Mouse (Mus musculus) G1E (cell line): ENCODE data around the gene Epsti1. TPM values are rescaled to one million over a fixed set of nuclear protein-coding genes. Genes with fewer than 3 reads are reported as not detected.

Source experiments
- ATAC-seq: 2 replicates; pipeline ENCODE4 v1.8.0; 2016; ENCODE audit warnings: mild to moderate bottlenecking; ENCODE audit not compliant: insufficient number of reproducible peaks, poor library complexity, low FRiP score, severe bottlenecking; ENCODE audit errors: extremely low read depth
- DNase-seq: peaks from one replicate; pipeline ENCODE4 v3.0.0; 2012; ENCODE audit warnings: low spot score
- H3K27me3 ChIP-seq: 2 replicates; pipeline ENCODE4 v1.6.1; 2012; ENCODE audit warnings: mild to moderate bottlenecking, low read length, inconsistent platforms; ENCODE audit not compliant: insufficient read depth
- H3K36me3 ChIP-seq: replicated peaks from 2 replicates; pipeline ENCODE3; 2012; ENCODE audit warnings: mild to moderate bottlenecking, inconsistent platforms
- H3K4me1 ChIP-seq: 2 replicates; pipeline ENCODE4 v1.6.1; 2012; ENCODE audit warnings: low read depth, low read length, inconsistent platforms, mixed read lengths; ENCODE audit not compliant: insufficient read depth
- H3K4me3 ChIP-seq: 2 replicates; pipeline ENCODE4 v1.5.1; 2012; ENCODE audit warnings: low read depth, mild to moderate bottlenecking, inconsistent platforms, low read length, moderate library complexity, mixed read lengths
- H3K9me3 ChIP-seq: replicated peaks from 2 replicates; pipeline ENCODE4 v1.6.1; 2012; ENCODE audit warnings: inconsistent platforms
- CTCF ChIP-seq: IDR thresholded peaks from 2 replicates; pipeline ENCODE4 v1.5.1; 2012; ENCODE audit warnings: low read depth, low read length, inconsistent platforms, mixed read lengths
- GATA1 ChIP-seq: IDR thresholded peaks from 2 replicates; pipeline ENCODE4 v1.6.1; 2012; ENCODE audit warnings: borderline replicate concordance, low read length, inconsistent platforms, mixed read lengths
- GATA2 ChIP-seq: IDR thresholded peaks from 2 replicates; pipeline ENCODE4 v1.6.1; 2012; ENCODE audit warnings: low read depth, low read length, inconsistent platforms, borderline replicate concordance
- POLR2AphosphoS5 ChIP-seq: IDR thresholded peaks from 2 replicates; pipeline ENCODE4 v1.6.1; 2012; ENCODE audit warnings: low read depth, low read length, inconsistent platforms; ENCODE audit not compliant: insufficient replicate concordance
- TAL1 ChIP-seq: conservative IDR thresholded peaks from 2 replicates; pipeline ENCODE4 v1.6.1; 2012; ENCODE audit warnings: low read depth, low read length, inconsistent platforms, mixed read lengths
- polyA plus RNA-seq: library from polyadenylated mRNA; stranded (reverse); fragments of >175 nt; gene quantifications from 2 replicates; pipeline ENCODE4 v1.2.3, GENCODE M21; 2012
- total RNA-seq, 2 experiments: library from RNA; stranded (forward) in 1 of 2; stranded (reverse) in 1 of 2; fragments of 200-1000 nt in 1 of 2; fragments of >200 nt in 1 of 2; fragmentation: Nextera tagmentation in 1 of 2; gene quantifications; 2 replicates each; pipeline ENCODE4 v1.2.3; 2014 to 2017

Gene Epsti1
- total and polyA plus RNA-seq, 3 experiments, result not detected

DNA sequence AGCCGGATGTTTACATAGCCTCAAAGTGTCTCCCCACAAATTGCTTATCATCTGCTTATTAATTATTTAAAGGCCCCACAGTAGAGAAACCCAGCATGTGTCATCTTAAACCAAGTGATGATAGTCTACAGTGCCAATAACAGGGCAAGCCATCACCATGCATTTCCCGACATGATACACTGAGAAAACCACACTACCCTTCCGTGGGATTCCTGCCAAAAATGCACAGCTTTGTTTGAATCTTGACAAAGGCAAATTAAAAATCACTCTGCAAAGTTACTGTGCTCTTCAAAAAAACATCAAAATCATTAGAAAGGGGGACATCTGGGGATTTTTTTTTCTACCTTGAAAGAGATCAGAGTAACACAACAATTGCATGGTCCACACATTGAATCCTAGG, 17.7 kb upstream of the Epsti1 start:
- no peak for ATAC-seq
- no peaks in the 10 kb centered on the region for H3K36me3 ChIP-seq
- H3K4me3 ChIP-seq, result no peak overlapping the region
- no peak for DNase-seq
- TF ChIP-seq CTCF (no peak), POLR2AphosphoS5 (no peak)
- peaks cover 9% of the 10 kb centered on the region for H3K9me3 ChIP-seq
- H3K4me1 ChIP-seq, result no peaks in the 10 kb centered on the region
- H3K27me3 ChIP-seq, result no peaks in the 10 kb centered on the region

DNA sequence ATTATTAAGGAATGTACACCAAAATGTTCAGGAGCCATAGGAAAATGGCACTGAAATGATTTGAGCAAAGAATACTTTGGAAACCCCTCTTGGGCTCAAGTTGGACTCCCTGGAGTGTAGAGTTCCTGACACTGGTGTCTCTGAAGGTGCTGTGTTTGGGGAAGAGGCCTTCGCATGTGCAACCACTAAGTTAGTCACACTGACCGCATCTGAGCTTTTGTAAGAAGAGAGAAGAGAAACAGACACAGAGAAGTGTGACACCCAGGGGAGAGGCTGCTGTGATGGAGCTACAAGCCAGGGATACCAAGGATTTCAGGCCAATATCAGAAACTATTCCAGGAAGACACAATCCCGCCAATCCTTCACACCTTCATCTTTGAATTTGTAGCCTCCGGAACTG, 17.1 kb upstream of the Epsti1 start:
- Histone ChIP-seq H3K27me3 (no peaks in the 10 kb centered on the region), H3K4me1 (no peaks in the 10 kb centered on the region), H3K4me3 (no peak overlapping the region), H3K9me3 (peaks cover 10% of the 10 kb centered on the region), H3K36me3 (no peaks in the 10 kb centered on the region)
- no peak for ATAC-seq
- no peak for TF ChIP-seq GATA2
- TF ChIP-seq TAL1, result no peak
- no peak for TF ChIP-seq CTCF
- no peak for TF ChIP-seq GATA1
- no peak for TF ChIP-seq POLR2AphosphoS5
- no peak for DNase-seq

DNA sequence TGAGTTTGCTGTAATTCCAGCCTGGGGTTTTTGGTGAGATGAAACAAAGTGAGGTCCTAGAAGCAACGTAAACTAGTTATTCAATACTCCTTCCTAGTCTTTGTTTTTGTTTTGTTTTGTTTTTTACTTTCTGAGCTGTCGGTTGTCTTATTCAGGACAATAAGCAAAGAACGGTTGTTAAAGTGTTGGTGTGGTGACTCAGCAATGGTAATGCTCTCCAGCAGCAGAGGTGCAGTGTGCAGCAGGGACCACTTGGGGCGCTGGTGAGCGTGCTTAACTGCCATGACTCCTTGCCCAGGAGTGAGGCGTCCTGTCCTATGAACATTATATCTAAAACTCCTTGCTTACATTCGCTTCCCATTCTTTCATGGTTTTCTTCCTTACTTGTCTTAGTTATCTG, 14.1 kb upstream of the Epsti1 start:
- ATAC-seq (no peak), DNase-seq (no peak)
- no peaks in the 10 kb centered on the region for H3K27me3 ChIP-seq
- no peak overlapping the region for H3K4me3 ChIP-seq
- H3K4me1 ChIP-seq, result no peaks in the 10 kb centered on the region
- peaks cover 10% of the 10 kb centered on the region for H3K9me3 ChIP-seq
- TF ChIP-seq CTCF, result peak; percentile 41; the same call in 1 of the 2 replicates
- TF ChIP-seq GATA2, result no peak
- no peaks in the 10 kb centered on the region for H3K36me3 ChIP-seq

DNA sequence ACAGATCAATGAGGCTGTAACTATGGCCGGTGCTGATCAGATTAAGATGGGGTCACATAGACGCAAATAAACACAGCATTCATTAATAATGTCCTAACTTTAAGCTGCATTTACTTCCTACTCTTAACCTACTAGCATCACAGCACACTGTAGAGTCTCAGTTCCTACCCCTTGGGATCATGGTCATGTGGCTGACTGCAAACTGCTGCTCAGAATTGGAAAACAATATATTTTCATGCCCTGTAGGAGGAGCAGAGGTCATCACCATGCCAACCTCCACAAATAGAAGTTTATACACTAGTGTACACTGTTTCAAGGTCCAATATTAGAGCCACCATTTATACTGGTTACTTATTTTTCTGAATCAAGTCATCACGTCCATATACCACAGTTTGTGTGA, 8.1 kb upstream of the Epsti1 start:
- no peak for DNase-seq
- no peaks in the 10 kb centered on the region for H3K36me3 ChIP-seq
- no peak for ATAC-seq
- peaks cover 7% of the 10 kb centered on the region; the same call in 1 of the 2 replicates for H3K9me3 ChIP-seq
- H3K4me1 ChIP-seq, result no peaks in the 10 kb centered on the region
- no peak overlapping the region for H3K4me3 ChIP-seq
- no peak for TF ChIP-seq CTCF
- TF ChIP-seq GATA1, result no peak
- TF ChIP-seq TAL1, result no peak
- TF ChIP-seq GATA2, result no peak
- TF ChIP-seq POLR2AphosphoS5, result no peak
- H3K27me3 ChIP-seq, result no peaks in the 10 kb centered on the region

DNA sequence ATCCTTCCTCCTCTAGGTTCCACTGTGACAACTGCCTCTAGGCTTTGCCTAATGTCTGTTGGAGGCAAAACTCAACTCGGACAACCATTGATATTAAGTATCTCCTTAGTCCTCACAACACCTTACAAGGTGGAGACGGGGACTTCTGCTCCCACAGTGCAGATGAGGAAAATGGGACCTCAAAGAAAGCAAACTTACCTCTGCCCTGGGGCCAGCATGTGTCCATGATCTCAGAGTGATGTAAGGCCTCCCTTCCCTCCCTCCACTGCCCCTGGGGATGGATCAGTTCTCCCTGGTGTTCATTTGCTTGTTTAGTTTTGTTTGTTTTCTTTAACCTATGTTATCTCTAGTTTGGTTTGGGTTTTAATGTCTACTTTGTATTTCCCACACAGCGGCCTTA, 1.5 kb upstream of the Epsti1 start:
- no peaks in the 10 kb centered on the region for H3K27me3 ChIP-seq
- no peaks in the 10 kb centered on the region for H3K36me3 ChIP-seq
- TF ChIP-seq CTCF (no peak), POLR2AphosphoS5 (no peak), GATA2 (no peak), GATA1 (no peak), TAL1 (no peak)
- H3K9me3 ChIP-seq, result peaks cover 6% of the 10 kb centered on the region
- DNase-seq (no peak), ATAC-seq (no peak)
- H3K4me3 ChIP-seq, result no peak overlapping the region
- H3K4me1 ChIP-seq, result no peaks in the 10 kb centered on the region

DNA sequence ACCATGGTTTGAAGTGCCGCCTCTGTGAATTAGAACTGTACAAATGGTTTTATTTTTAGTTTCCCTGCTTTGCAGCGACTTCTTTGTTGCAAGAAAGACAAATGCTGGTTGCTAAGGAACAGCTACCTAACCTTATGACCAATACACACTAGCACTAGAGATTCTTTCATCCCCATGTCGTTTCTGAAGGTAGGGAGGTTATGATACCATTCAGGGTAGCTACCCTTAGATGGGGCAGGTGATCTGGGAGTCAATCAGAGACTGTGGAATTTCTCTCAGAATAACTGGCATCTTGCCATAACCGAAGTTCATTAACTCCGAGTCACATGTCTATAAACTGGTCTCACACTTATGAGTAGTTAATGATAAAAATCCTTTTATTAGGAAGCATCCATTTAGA, 1.4 kb downstream of the Epsti1 start:
- H3K27me3 ChIP-seq, result no peaks in the 10 kb centered on the region
- ATAC-seq (no peak), DNase-seq (no peak)
- no peak overlapping the region for H3K4me3 ChIP-seq
- TF ChIP-seq GATA1 (no peak), TAL1 (no peak), GATA2 (no peak), CTCF (no peak), POLR2AphosphoS5 (no peak)
- no peaks in the 10 kb centered on the region for H3K4me1 ChIP-seq
- no peaks in the 10 kb centered on the region for H3K36me3 ChIP-seq
- peaks cover 3% of the 10 kb centered on the region for H3K9me3 ChIP-seq

DNA sequence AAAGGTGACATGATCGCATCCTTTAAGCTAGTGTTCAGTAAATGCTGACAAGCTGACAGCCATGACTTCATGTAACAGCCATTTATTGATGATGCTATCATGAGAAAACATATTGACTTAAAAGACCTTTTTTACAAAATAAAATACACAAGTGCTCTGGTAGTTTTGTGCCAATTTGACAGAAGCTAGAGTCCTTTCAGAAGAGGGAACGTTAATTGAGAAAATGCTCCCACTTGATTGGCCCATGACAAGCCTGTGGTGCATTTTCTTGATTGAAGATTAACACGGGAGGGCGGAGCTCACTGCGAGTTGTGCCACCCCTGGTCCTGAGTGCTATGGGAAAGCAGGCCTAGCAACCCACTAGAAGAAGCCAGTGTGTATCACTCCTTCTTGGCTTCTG, 2.5 kb downstream of the Epsti1 start:
- Histone ChIP-seq H3K4me1 (no peaks in the 10 kb centered on the region), H3K9me3 (peaks cover 3% of the 10 kb centered on the region), H3K36me3 (no peaks in the 10 kb centered on the region), H3K27me3 (no peaks in the 10 kb centered on the region), H3K4me3 (no peak overlapping the region)
- no peak for ATAC-seq
- DNase-seq, result no peak
- TF ChIP-seq POLR2AphosphoS5 (no peak), TAL1 (no peak), GATA1 (no peak), GATA2 (no peak), CTCF (no peak)
